Mouse (Mus musculus) limb, embryonic 13.5 days (tissue): ENCODE data around the gene AU040320. TPM values are rescaled to one million over a fixed set of nuclear protein-coding genes. Genes with fewer than 3 reads are reported as not detected.

ENCODE experiments used
- ATAC-seq: fragments of 200-750 bp; cut with Nextera tagmentation; 2 replicates; pipeline ENCODE4 v1.8.0; 2017; ENCODE audit warnings: low read depth, moderate number of reproducible peaks, moderate TSS enrichment; ENCODE audit not compliant: low FRiP score
- H3K27ac ChIP-seq: fragments of 300-500 bp; sonication (generic); 2 replicates; pipeline ENCODE4 v1.5.1; 2015; ENCODE audit warnings: inconsistent platforms, mild to moderate bottlenecking, moderate library complexity
- H3K27me3 ChIP-seq: fragments of 300-500 bp; sonication (generic); 2 replicates; pipeline ENCODE4 v1.6.1; 2015; ENCODE audit warnings: mild to moderate bottlenecking, inconsistent platforms
- H3K36me3 ChIP-seq: fragments of 300-500 bp; sonication (generic); 2 replicates; pipeline ENCODE4 v1.6.1; 2015; ENCODE audit warnings: inconsistent platforms, mild to moderate bottlenecking, moderate library complexity
- H3K4me1 ChIP-seq: fragments of 300-500 bp; sonication (generic); 2 replicates; pipeline ENCODE4 v1.6.1; 2015; ENCODE audit warnings: inconsistent platforms
- H3K4me2 ChIP-seq: fragments of 300-500 bp; sonication (generic); replicated peaks from 2 replicates; pipeline ENCODE4 v1.6.1; 2015; ENCODE audit warnings: inconsistent platforms, mild to moderate bottlenecking, moderate library complexity
- H3K4me3 ChIP-seq: fragments of 300-500 bp; sonication (generic); 2 replicates; pipeline ENCODE4 v1.5.1; 2015; ENCODE audit warnings: moderate library complexity, mild to moderate bottlenecking, inconsistent platforms
- H3K9ac ChIP-seq: fragments of 300-500 bp; sonication (generic); 2 replicates; pipeline ENCODE4 v1.6.1; 2015; ENCODE audit warnings: mild to moderate bottlenecking, inconsistent platforms
- H3K9me3 ChIP-seq: fragments of 300-500 bp; sonication (generic); 2 replicates; pipeline ENCODE4 v1.6.1; 2016; ENCODE audit warnings: inconsistent platforms
- WGBS: fragments of 180-500 bp; shearing (Covaris S2); methylation state at CpG from one replicate; pipeline ENCODE4 v1.1.7; 2015; 5-methylcytosine and 5-hydroxymethylcytosine counted together
- polyA plus RNA-seq: library from polyadenylated mRNA; unstranded; fragments of >200 nt; fragmentation: Nextera tagmentation; extraction: Ambion mirVana; gene quantifications from 2 replicates; pipeline ENCODE4 v1.2.1, GENCODE M21; 2015

AU040320 gene
- polyA plus RNA-seq, 1 experiment from 2014 or later, result 17.6 TPM

- no peak for ATAC-seq
- Histone ChIP-seq H3K4me1 (no peaks in the 10 kb centered on the region), H3K4me2 (no peak overlapping the region), H3K9me3 (no peaks in the 10 kb centered on the region), H3K4me3 (no peak overlapping the region), H3K27ac (no peak overlapping the region), H3K9ac (no peak overlapping the region), H3K27me3 (no peaks in the 10 kb centered on the region), H3K36me3 (peaks cover 65% of the 10 kb centered on the region)
- WGBS, result 92% methylated on average over 8 of the region's 8 CpGs
Observed at GRCm38 (mm10) chr4:126889879-126890278, 136.5 kb downstream of the AU040320 start.

Other genes starting within 250 kb of the AU040320 start
- gene Ago4, start 220.1 kb upstream of the AU040320 start, polyA plus RNA-seq, result 2.9 and 3.1 TPM in 2 replicates
- gene Clspn, start 196.6 kb upstream of the AU040320 start, polyA plus RNA-seq, result 44.0 and 46.3 TPM in 2 replicates
- 4.6 and 4.7 TPM in 2 replicates for gene 5730409E04Rik, start 143.7 kb upstream of the AU040320 start, polyA plus RNA-seq
- gene Psmb2, start 75.9 kb upstream of the AU040320 start, polyA plus RNA-seq, result 501 and 520 TPM in 2 replicates
- gene Tfap2e, start 17.3 kb upstream of the AU040320 start, polyA plus RNA-seq, result 0.06 TPM in 1 of 2 replicates, not detected in the other
- gene Ncdn, start 106 bp upstream of the AU040320 start, polyA plus RNA-seq, result 31.8 and 34.6 TPM in 2 replicates
- 27.8 and 31.0 TPM in 2 replicates for gene Zmym4, start 214.6 kb downstream of the AU040320 start, polyA plus RNA-seq